Mouse (Mus musculus) spleen, adult 2 months (tissue): Measurements from ENCODE around the gene Ptprt.

Source experiments
- CTCF ChIP-seq: fragments of 200-500 bp; IDR thresholded peaks from 2 replicates; pipeline ENCODE4 v1.5.1; 2011; ENCODE audit warnings: mild to moderate bottlenecking, inconsistent platforms; ENCODE audit not compliant: insufficient read depth, insufficient read length, insufficient replicate concordance; ENCODE audit errors: extremely low read depth
- POLR2A ChIP-seq: fragments of 200-500 bp; IDR thresholded peaks from 2 replicates; pipeline ENCODE4 v1.6.1; 2011; ENCODE audit warnings: low read depth, low read length, inconsistent platforms

DNA sequence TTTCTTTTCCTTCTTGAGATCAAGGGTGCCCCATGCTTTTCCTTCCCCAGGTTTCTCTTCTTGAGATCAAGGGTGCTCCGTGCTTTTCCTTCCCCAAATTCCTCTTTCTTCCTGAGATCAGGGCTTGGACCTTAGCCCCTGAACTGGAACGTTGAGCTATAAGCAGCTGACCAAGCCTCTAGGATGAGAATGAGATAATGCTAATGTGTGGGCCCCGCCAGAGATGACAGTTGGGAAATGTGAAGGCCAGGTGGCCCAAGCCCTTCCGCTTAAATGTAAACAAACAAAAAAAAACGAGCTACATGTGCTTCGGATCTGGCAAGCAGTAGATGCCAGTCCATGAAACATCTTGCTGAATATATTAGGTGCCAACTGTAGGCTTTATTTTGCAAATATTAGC is 266.3 kb downstream of the Ptprt start:
- TF ChIP-seq POLR2A (no peak), CTCF (no peak)
